Mouse (Mus musculus) embryo, embryonic 10.5 days (tissue): ENCODE measurements around the gene Pomp.
"Not testable (repeated sequence)": the region's sequence is repeated elsewhere in the genome, so short reads cannot be mapped to it uniquely, and the experiment has no call there.

Experiments
- DNase-seq: peaks from one replicate; pipeline ENCODE4 v3.0.0-alpha.2; 2015; ENCODE audit warnings: low spot score

The Pomp gene

DNA sequence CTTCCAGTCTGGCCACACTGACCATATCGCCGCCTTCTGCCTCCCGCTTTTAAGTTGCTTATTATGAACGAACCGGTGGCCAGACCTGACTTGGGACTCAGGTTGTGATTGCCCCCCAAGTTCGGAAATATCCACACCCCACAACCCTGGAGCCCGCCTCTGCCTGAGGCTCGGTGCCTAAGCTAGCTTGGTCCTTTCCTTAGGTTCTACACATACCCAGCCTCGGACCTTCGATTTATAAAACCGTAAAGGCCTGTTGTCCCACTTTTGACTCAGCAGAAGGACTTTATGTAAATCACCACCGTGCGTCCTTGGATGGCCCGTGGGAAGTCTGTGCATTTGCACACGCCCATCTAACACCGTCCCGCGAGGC lies 199 bp upstream of the Pomp start:
- no peak for DNase-seq

DNA sequence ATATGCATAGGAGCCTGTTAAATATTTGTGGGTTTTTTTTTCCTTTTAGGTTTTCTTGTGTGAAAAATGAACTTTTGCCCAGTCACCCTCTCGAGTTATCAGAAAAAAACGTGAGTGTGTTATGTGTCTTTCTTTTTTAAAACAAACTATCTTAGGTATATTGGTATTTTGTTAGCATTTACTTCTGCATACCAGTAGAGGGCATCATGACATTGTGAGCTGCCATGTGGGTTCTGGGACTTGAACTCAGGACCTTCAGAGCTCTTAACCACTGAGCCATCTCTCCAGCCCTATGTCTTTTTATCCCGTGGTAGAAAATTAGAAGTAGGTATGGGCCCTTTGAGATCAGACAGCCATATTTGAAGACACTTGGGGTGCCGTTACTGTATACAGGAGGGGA lies 8.4 kb downstream of the Pomp start:
- no peak for DNase-seq

DNA sequence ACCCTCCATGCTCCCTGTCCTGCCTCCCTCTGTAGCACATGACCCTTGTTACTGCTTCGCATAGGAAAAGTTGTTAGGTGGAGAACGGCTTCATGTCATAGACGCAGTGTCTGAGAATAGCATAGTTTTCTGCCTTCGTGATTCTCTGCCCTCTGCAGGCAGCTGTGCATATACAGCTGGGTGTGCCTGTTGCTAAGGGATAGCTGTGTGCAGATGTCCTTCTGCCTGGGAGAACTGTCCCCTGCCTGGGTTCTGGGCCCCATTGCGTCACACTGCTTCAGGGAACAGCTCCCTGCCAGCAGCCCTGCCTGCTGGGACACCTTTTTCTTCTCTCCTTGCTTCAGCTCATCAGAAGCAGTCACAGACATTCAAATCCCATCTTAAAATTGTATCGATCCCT lies 9.3 kb downstream of the Pomp start:
- no peak for DNase-seq

DNA sequence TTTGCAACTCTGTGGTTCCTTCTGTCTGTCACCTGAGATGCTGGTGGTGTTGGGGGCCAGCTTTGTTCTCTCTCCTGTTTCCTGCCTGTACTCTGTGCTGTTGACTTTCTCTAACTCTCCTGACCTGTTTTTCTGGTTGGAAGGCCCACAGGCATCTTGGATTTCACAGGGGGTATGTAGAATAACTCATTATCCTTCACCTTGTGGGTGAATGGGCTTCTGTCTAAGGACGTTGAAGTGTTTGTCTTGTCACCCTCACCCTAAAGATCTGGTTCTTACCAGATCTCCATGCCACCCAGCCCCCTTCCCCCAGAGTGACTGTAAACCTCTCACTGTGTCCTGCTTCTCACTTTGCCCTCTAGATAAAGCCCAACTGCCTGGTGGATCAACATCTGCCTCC lies 10.0 kb downstream of the Pomp start:
- no peak for DNase-seq

DNA sequence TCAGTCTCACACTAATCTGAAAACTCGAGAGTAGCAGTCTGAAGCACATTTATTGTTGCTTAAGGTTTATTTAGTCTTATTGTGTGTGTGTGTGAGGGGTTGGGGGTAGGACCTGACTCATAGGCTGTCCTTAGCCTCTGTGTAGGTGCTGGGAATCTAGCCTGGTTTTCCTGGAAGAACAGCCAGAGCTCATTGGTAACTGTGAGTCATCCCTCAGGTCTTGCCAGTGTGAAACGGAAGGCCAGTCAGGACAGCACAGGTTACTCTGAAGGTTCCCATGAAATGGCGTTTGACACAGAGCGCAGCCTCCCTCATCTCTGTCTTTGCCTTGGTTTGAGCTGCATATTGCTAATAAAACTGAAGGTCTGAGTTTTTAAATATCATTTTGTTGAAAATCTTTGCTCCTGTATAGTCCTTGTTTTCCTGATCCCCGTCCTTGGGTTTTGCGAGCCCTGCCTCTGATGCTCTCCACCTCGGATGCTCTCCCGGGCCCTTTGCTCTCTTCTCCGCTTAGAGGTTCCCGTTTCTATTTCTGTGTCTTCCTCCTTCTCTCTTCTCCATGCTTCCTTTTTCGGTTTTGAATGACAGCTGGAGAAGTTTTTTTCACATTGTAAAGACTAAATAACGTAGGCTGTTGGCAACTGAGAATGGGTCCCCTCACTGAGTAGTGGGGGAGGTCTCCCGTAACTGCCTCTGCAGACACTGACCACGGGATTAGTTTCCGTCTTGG lies 11.0 kb downstream of the Pomp start:
- DNase-seq: no peak

DNA sequence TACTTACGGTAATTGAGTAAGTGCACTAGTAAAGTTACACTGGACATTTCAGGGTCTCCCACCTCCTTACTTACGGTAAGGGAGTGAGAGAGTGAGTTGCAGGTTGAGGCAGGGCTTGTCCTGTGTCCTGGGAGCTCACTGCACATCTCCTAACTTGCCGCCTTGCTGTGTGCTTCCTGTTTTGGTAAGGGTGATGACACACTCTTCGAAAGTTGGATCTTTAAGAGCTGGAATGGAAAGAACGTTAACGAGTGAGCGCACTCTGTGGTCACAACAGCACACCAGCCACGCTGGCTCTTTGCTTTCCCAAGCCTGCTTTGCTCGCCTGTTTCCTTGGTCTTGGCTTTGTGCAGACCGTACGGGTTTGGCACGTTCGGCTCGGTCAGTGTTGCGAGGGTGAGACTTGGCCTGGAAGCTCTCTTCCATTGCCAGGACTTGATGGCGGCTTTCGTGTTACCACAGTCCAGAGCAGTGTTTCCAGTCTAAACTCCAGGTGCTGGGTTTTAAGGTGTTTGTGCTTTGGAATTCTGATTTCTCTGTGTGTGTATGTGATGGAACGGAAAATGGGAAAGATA lies 14.3 kb downstream of the Pomp start:
- DNase-seq: no peak

DNA sequence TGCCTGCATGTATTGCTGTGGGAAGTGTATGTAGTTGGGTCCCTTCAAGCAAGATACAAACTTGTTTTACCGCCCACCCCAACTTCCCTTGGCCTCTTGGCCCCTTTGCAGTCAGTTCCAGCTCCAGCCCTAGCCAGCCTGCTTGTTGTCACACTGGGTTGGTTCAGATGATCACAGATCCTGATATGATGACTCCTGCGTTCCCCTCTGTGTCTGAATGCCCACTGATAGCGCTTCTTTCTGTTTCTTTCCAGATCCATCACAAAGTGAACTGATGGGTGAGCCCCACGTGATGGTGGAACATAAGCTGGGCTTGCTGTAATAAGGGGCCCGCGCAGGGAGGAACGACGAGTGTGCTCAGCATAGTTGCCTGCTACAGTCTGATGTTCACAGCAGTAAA lies 14.9 kb downstream of the Pomp start:
- no peak for DNase-seq

DNA sequence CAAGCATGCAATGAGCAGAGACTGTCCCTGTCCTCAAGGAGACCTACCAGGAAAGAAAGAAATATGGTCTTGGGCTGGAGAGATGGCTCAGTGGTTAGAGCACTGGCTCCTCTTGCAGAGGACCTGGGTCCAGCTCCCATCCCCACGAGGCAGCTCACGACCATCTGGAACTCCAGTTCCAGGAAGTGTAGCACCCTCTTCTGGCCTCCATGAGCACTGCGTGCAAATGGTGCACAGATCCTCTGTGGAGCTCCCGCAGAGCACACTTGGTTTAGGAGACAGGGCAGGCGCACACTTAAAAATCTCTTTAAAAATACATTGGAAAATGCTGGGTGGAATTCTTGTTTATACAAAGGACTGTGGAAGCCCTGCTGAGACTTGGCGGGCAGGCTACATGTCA lies 17.3 kb downstream of the Pomp start:
- peak; percentile 28 for DNase-seq

DNA sequence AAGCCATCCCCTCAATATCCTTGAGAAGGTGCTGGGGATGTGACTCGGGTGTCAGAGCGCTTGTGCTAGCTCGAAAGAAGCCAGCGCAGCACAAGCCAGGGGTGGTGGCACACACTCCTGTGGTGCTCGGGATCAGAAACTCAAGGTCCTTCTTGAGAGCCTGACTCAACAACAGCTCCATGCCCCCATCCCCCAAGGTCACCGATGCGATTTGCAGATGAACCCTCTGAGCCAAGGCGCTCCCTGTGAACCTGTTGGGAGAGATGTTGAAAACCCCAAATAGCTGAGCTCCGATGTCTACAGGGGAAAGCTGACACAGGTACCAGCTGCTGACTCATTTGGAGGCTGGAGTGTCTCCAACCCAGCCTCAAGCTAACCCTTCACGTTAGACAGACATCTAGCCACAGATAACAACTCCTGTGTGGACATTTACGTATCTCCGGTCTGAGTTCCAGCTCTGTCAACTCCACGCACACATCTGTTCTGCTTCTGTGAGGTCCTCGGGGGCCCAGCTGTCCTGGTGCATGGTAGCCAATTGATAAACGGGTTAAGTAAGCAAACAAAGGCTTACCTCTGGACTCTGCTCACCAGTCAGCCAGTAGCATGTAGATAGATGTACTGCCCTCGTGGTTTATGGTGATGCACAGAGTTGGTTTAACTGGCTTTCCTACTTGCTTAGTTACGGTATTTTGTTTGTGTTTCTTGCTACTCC lies 19.9 kb downstream of the Pomp start:
- DNase-seq: no peak

DNA sequence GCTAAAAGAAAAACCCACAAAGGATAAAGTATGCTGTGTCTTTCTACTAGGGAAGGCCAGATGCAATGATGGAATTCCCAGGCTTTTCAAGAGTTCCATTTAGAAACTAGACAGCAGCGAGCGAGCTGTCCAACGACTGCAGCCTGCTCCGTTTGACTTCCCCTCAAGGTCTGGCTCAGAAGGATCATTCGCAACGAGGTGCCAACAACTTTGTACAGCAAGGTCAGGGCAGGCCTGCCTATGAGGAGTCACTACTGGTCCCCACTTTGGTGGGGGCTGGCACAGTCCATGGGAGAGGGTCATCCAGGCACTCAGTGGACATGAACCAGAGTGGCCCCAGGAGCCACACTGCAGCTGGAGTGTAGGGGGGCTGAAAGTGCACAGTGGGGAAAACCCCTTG lies 23.3 kb downstream of the Pomp start:
- no peak for DNase-seq

DNA sequence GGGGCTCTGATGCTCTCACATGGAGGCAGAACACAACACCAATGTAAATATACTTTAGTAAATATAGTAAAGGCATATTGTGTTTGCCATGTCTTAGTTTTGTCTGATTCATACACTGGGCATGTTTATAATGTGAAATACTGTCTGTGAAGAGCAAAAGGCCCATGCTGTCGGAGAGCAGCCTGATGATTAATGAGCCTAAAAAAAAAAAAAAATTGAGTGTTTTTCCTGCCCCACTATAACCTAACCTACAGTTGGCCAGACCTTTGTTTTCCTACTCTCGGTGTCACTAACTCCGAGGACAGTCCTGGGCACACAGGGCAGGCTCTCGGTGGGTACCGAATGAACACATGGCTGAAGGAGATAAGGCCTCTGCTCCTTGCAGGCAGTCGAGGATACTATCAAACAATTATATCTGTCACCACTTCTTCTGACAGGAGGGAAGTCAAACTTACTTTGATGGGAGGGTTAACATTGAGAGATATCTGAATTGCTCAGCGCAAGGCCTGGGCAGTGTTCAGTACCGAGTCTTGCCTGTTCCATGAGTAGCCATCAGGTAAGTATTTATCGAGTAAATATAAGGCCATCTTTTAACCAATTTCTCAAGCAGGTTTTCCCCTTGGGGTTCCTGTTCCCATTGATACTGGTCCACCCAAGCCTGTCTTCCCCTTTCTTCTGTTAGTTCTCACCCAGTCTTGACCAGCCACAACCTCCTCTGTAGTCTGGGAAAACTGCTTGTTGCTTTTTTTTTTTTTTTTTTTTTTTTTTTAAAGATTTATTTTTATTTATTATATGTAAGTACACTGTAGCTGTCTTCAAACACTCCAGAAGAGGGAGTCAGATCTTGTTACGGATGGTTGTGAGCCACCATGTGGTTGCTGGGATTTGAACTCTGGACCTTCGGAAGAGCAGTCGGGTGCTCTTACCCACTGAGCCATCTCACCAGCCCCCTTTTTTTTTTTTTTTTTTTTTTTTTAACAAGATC lies 28.3 kb downstream of the Pomp start:
- no peak for DNase-seq

DNA sequence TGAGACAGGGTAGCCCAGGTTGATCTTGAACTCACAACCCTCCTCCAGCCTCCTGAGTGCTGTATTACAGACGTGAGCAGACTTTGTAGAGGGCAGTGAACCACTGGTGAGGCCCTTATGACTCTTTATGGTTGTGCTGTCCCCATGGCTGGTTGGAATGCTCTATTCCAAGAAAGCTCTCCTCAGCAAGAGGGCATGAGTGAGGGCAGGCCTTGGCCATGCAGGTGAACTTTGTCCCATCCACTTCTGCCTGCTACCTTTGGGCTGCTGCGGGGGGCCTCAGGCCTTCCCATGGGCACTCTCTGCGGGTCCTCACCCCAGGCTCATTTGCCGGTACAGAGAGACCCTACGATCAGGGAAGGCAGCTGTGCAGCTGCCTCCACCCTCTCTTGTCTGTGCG lies 32.5 kb downstream of the Pomp start:
- no peak for DNase-seq

DNA sequence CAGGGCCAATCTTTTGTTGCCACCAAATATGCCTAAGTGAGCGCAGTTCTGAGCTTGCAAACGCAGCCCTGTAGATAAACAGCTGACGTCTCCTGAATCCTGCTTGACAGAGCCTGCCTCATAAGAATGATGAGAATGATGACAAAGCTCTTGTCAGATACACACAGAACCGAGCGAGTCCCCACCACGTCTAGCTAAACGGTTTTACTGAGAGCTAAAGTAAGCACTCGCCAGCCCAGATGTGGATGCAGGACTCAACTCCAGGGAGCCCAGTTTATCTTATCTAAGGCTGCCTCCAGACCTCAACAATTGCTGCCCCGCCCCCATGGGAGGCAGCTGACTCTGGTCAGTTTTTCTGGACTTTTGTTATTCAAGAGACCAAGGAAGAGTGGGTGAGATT lies 32.9 kb downstream of the Pomp start:
- DNase-seq: peak; percentile 49

DNA sequence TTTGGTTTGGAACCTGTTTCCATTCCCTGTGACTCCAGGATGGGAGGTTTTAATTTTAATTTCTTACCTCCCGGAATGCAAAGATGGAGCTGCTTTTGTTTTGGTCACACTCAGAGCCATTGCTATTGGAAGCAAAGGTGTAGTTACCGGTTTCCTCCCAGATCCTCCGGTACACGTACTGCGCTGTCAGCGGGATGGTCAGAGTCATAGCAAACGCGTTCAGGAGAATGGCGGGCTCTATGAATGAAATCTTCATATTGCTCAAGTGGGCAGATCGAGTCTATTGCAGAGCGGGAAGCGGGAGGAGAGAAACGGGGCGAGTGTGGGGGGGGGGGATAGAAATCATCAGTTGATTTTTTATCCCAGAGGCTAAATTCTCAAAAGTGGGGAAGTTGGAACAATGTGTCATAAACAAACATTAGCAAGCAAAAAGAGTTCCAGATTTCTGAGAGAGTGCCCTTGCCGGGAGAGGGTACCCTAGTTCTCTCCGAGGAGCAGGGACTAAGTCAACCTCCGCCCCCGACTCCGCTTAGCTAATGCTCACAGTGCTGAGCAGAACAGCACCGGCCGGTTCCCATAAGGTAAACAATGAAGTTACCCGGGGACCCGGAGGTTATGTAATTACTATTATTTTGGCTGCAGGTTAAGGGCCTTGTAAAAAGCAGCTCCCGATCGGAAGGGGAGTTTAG lies 33.6 kb downstream of the Pomp start:
- peak; percentile 47 for DNase-seq

DNA sequence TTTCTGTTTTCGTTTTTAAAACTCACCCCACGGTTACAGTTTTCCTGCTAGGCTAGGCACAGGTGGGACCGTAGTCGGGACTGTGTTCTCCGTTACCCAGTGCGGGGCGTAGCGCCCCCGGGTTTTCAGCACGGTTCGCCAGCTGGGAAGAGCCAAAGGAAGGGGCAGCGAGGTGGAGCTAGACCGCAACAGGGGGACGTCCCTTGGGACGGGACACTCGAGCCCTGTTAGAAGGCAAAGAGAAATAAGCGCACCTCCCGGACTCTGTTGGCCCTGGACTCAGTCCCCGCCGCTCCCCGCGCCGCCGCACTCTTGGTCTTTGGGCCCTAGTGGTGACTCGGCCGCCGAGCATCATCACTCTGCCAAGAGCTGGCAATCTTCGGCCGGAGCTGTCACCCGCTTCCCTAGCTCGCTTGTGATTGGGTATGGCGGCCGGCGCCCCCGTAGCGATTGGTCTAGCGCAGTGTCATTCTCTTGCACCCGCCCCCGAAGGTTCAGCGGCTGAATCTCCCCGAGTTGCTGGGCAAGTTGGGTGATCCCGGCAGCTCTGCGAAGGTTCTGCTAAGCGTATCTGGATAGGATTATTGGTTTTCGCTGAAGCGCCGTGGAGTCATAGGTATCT lies 34.3 kb downstream of the Pomp start, which contains the start of gene Slc46a3:
Gene Slc46a3, minus strand, starts transcription at position 361 of the 622 bp plus-strand sequence.
- peak; percentile 96 for DNase-seq

DNA sequence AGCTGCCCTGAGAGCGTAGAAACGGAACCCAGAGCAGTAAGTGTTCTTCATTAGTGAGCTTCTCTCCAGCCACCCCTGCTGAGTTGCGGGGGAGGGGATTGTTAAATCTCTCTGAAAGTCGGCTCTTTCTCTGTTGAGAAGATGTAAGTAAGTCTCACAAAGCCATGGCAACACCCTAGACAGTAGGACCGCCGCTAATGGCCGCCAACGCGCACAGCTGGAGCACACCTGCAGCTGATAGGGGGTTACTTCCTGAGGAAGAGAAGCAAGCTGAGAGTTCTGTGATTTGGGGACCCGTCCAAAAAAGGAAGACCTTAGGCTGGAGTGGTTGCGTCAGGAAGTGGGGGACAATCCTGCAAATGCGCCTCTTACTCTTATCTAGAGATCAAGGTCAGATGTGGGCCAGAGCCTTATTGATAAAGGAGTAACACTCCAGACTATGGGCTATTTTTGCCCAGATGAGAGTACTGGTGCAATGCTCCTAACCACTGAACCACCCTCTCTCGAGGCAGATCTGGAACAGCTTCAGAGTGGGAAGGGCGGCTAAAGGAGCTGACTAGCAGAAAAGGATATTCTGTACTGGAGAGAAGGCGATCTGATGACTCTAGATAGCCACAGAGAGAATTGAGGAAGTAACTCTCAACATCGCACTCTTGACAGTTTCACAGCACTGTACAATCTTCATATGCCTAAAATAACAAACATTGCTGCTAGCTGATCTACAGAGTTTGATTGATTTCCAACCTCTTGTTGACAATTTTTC lies 35.4 kb downstream of the Pomp start:
- DNase-seq: peak; percentile 34

DNA sequence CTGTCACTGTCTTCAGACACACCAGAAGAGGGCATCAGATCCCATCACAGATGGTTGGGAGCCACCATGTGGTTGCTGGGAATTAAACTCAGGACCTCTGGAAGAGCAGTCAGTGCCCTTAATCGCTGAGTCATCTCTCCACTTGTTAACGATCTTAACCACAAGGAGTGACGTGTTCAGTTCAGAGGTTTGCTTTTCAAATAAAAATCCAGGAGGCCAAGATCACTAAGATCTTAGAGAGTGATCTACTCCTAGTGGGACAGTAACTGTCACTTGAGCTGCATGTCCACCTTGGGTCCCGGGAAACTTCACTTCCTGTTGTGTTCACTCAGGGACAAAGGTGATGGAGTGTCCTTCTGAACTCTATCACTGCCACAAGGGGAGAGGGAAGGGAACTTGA lies 36.2 kb downstream of the Pomp start:
- not testable (repeated sequence) for DNase-seq

DNA sequence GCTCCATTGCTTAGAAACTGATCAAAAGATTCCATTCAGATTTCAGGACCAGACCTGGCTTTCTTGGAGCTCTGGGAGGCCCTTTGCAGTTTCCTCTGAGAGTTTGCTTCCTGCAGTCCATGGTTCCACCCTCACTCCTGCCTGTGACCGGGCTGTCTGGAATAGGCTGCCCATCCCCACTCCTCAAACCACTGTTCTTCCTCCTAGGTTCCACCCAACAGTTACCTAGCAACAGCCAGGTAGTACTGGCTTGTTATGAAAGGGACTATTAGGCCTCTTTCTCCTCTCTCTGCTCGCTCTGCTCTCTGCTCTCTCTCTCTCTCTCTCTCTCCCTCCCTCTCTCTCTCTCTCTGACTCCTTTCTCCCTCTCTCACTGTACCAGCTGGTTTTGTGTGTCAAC lies 38.0 kb downstream of the Pomp start:
- DNase-seq: no peak

DNA sequence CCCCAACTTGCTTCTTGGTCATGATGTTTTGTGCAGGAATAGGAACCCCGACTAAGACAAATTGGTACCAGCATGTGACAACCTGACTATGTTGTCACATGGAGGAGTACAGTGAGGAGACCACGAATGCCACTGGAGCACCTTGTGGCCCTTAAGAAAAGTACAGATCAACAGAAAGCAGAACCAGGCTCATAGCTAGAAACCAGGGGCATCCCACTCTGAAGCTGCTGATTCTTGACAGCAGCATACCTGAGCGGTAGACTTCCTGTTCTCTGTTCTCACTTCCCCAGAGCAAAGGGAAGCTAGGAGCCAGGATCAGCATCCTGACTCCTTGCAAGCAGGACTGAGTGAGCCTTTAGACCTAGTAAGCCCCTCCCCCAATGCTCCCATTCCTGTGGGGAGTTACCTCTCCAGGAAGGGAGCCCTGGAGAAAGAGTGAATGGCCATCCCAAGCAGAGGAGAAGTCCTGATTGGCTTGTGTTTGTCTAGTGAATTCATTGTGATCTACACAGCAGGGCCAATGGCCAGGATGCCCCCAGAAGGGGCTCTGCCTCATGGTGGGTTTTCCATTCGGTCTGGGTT lies 38.8 kb downstream of the Pomp start:
- no peak for DNase-seq
